Comparison of ENCODE assay signal across 10 mouse cellular contexts in the genomic region with DNA sequence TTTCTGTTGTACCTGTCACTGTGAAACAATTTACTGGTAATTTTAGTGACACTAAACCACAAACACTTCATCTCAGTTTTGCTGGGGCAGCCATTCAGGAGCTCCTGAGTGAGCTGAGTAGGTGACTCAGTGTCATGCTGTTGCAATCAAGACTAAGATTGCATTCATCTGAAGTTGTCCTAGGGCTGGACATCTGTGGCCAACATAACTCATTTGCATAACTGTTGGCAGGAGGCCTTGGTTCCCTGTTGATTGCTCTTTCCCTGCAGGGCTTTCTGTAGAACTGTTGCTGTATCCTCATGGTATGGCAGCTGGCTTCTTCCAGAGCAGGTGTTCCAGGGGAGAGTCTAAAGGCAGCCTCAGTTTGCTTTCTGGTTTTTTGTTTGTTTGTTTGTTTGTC. TPM values are rescaled to one million over a fixed set of nuclear protein-coding genes. Genes with fewer than 3 reads are reported as not detected.
DNase-seq lines count a peak whose midpoint lies in the region; ATAC-seq lines count a peak whose summit lies in the region.
"Had no signal": no experiment of that assay in that cellular context is flagged by ENCODE, and none has a peak within 500 bp of the region (broad histone marks: within the 10 kb centered on the region; RNA-seq: fewer than 3 reads in every experiment).

No protein-coding gene starts in this region.

- no peak overlapping the region for H3K4me3 ChIP-seq in forebrain, embryonic 14.5 days (ENCODE audit: low read depth, low read length)
- H3K4me3 ChIP-seq in forebrain, embryonic 11.5 days (ENCODE audit: low read depth, low read length): no peak overlapping the region
- H3K4me3 ChIP-seq: forebrain, embryonic 12.5 days; heart, embryonic 13.5 days had no signal

- H3K27me3 ChIP-seq in forebrain, embryonic 14.5 days (replicated peaks; ENCODE audit: control insufficient read depth, insufficient read depth, low read length): no peaks in the 10 kb centered on the region
- no peaks in the 10 kb centered on the region for H3K27me3 ChIP-seq in forebrain, embryonic 11.5 days (ENCODE audit: control insufficient read depth, insufficient read depth, low read length)
- H3K27me3 ChIP-seq: heart, embryonic 13.5 days had no signal

- H3K9ac ChIP-seq in forebrain, embryonic 14.5 days (ENCODE audit: low read length): no peak overlapping the region
- H3K9ac ChIP-seq in forebrain, embryonic 11.5 days (ENCODE audit: low read length): no peak overlapping the region
- H3K9ac ChIP-seq: forebrain, embryonic 12.5 days; heart, embryonic 13.5 days had no signal

- ATAC-seq in forebrain, embryonic 14.5 days: no peak
- ATAC-seq in forebrain, embryonic 11.5 days (replicated peaks; ENCODE audit: low FRiP score): no peak

- no peaks in the 10 kb centered on the region for H3K4me1 ChIP-seq in forebrain, embryonic 14.5 days (ENCODE audit: control insufficient read depth, insufficient read depth, low read length)
- H3K4me1 ChIP-seq in forebrain, embryonic 11.5 days (replicated peaks; ENCODE audit: control insufficient read depth, insufficient read depth, low read length): no peaks in the 10 kb centered on the region

- no peak overlapping the region for H3K4me2 ChIP-seq in forebrain, embryonic 14.5 days (ENCODE audit: low read length)
- H3K4me2 ChIP-seq in forebrain, embryonic 11.5 days (ENCODE audit: low read depth, low read length, severe bottlenecking): no peak overlapping the region
- H3K4me2 ChIP-seq: forebrain, embryonic 12.5 days; heart, embryonic 13.5 days had no signal

- no peak overlapping the region for H3K27ac ChIP-seq in forebrain, embryonic 14.5 days (ENCODE audit: low read depth, low read length)
- H3K27ac ChIP-seq in forebrain, embryonic 11.5 days (ENCODE audit: low read depth, low read length): no peak overlapping the region
- H3K27ac ChIP-seq: forebrain, embryonic 12.5 days; heart, embryonic 13.5 days had no signal

- H3K9me3 ChIP-seq in forebrain, embryonic 14.5 days (replicated peaks; ENCODE audit: control insufficient read depth, low read length): no peaks in the 10 kb centered on the region
- H3K9me3 ChIP-seq in forebrain, embryonic 11.5 days (ENCODE audit: control insufficient read depth, low read length): no peaks in the 10 kb centered on the region
- H3K9me3 ChIP-seq: forebrain, embryonic 12.5 days; heart, embryonic 13.5 days had no signal

- peak; percentile 68 for DNase-seq in forebrain, embryonic 14.5 days (ENCODE audit: low spot score)
- no peak for DNase-seq in forebrain, embryonic 11.5 days (ENCODE audit: low spot score)
- peak; percentile 97 for DNase-seq in 416B (ENCODE audit: low read depth)
- DNase-seq in adrenal gland, postnatal 36 days: peak; percentile 50 to 62
- DNase-seq in lung, postnatal 14 days: peak; percentile 35
- DNase-seq in right cerebral cortex, adult 18-20 months: no peak
- DNase-seq in spleen, postnatal 14 days (ENCODE audit: low spot score in 2 of 2): no peak
- no peak for DNase-seq in ovary, postnatal 10 days (ENCODE audit: low spot score)

- no peaks in the 10 kb centered on the region for H3K36me3 ChIP-seq in forebrain, embryonic 14.5 days (ENCODE audit: control insufficient read depth, insufficient read depth, low read length)
- H3K36me3 ChIP-seq in forebrain, embryonic 11.5 days (ENCODE audit: control insufficient read depth, insufficient read depth, low read length): no peaks in the 10 kb centered on the region
- H3K36me3 ChIP-seq: forebrain, embryonic 12.5 days; heart, embryonic 13.5 days had no signal

RNA-seq across cellular contexts. Expression of a gene that starts 4.1 kb away (rescaled TPM):
- polyA plus RNA-seq in forebrain, embryonic 14.5 days (2014; fragmentation: Nextera tagmentation; extraction: Ambion mirVana): 218 and 228 TPM in 2 replicates
- polyA plus RNA-seq in forebrain, embryonic 11.5 days (2014; fragmentation: Nextera tagmentation; extraction: Ambion mirVana): 225 and 250 TPM in 2 replicates
- total RNA-seq in adrenal gland, postnatal 36 days (2021): 100 to 1,000 TPM; 124 to 134 TPM

RNA-seq across cellular contexts. Expression of a gene that starts 6.9 kb away (rescaled TPM):
- polyA plus RNA-seq in forebrain, embryonic 14.5 days (2014; fragmentation: Nextera tagmentation; extraction: Ambion mirVana): 19.4 and 23.0 TPM in 2 replicates
- polyA plus RNA-seq in forebrain, embryonic 11.5 days (2014; fragmentation: Nextera tagmentation; extraction: Ambion mirVana): 30.4 and 36.6 TPM in 2 replicates
- total RNA-seq in adrenal gland, postnatal 36 days (2021): 10 to 100 TPM; 29.6 to 43.5 TPM

RNA-seq across cellular contexts. Expression of a gene that starts 25.4 kb away (rescaled TPM):
- 47.5 and 57.5 TPM in 2 replicates for polyA plus RNA-seq in forebrain, embryonic 14.5 days (2014; fragmentation: Nextera tagmentation; extraction: Ambion mirVana)
- polyA plus RNA-seq in forebrain, embryonic 11.5 days (2014; fragmentation: Nextera tagmentation; extraction: Ambion mirVana): 38.5 TPM in 2 replicates
- total RNA-seq in adrenal gland, postnatal 36 days (2021): 10 to 100 TPM; 25.2 to 29.8 TPM

Comparison
In these comparisons a context has a peak if more than half of its experiments do, and no peak if none do; other contexts are left out.
1. DNase-seq: peak in forebrain, embryonic 14.5 days (single experiment), 416B (single experiment), adrenal gland, postnatal 36 days (2 of 2) and lung, postnatal 14 days (single experiment); none in forebrain, embryonic 11.5 days (single experiment), right cerebral cortex, adult 18-20 months (single experiment), spleen, postnatal 14 days (0 of 2) and ovary, postnatal 10 days (single experiment).